Mouse (Mus musculus) adrenal gland, postnatal 14 days (tissue): ENCODE measurements at regions not wholly inside any gene's neighbourhood (a gene's known extent, or its start where the extent isn't known, plus 50 kb on each side); places are given as distances from the start of the nearest gene placed in this dataset.

Experiments
- DNase-seq: peaks from one replicate; pipeline ENCODE4 v3.0.0; 2021; ENCODE audit warnings: mixed read lengths

DNA sequence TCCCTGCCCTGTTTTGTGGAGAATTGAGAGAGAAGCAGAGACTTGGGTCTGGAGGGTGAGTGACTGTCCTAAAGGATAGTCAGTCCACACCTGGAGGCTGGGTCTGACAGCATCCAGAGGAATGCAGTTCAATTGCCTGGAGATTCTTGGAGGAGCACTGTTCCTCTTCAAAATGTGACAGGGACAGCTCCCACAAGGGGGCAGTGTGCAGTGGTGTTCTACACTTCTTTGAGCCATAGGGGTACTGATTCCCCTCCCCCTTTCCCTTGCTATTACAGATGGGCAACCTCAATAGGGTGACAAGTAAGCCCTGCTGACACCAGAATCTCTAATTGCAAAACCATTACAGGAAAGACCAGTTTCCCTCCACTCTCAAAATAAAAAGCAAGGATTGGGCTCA, 63.7 kb upstream of the Gm773 start:
- DNase-seq: peak; percentile 13

DNA sequence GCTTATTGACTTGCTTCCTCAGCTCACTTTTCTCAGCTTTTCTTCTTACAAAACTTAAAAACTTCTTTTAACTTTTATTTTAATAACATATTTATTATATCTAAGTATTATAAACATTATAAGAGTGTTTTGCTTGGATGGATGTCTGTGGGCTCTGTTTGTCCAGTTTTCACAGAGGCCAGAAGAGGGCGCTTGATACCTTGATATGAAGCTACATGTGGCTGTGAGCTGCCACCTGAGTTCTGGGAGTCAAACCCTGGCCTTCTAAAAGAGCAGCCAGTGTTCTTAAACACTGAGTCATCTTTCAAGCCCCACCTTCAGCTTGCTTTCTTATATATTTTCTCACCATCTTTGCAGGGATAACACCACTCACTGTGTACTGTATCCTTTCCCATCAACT, 61.5 kb upstream of the Gm773 start:
- peak; percentile 41 for DNase-seq

DNA sequence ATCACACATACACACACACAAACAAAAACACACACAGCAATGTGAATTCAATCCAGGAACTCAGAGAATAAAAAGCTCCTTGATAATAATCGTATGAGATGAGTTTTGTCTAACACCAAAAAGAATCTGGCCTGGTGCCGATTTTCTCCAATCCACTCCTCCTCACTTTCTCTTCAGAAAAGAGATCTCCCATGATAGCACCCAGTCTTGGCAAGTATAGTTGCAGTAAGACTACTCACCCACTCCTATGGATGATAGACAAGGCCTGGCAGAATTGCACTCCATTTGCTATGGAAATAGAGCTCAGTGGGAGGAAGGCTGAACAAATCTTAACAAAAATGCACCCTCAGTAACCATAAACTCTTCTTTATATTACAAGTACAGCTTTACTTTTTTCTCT, 57.0 kb upstream of the Gm773 start:
- DNase-seq: no peak
